9 mouse cellular contexts compared by ENCODE assay signal in genomic region chr9:50421061-50421460, GRCm38 (mm10).
A peak's percentile ranks its signal among the peaks of the same experiment; 100 is the strongest.
DNase-seq lines count a peak whose midpoint lies in the region; ATAC-seq and TF ChIP-seq lines count a peak whose summit lies in the region.
"Had no signal": no experiment of that assay in that cellular context is flagged by ENCODE, and none has a peak within 500 bp of the region (broad histone marks: within the 10 kb centered on the region; RNA-seq: fewer than 3 reads in every experiment).

No protein-coding gene starts in this region.

- no peak overlapping the region for H3K9ac ChIP-seq in heart, postnatal 0 days (replicated peaks; ENCODE audit: low read depth, low read length)
- no peak overlapping the region for H3K9ac ChIP-seq in ES-E14 (ENCODE audit: insufficient read depth, low read depth, low read length, poor library complexity, severe bottlenecking)
- H3K9ac ChIP-seq in liver, postnatal 0 days (replicated peaks), result no peak overlapping the region
- H3K9ac ChIP-seq: heart, embryonic 13.5 days had no signal

- WGBS in heart, postnatal 0 days, result 96% methylated on average over 2 of the region's 2 CpGs
- 80% methylated on average over 2 of the region's 2 CpGs for WGBS in liver, postnatal 0 days (ENCODE audit: insufficient replicate concordance)

- H3K27ac ChIP-seq in heart, postnatal 0 days (ENCODE audit: low read depth), result no peak overlapping the region
- H3K27ac ChIP-seq in ES-E14 (ENCODE audit: insufficient read depth, low read depth, low read length, poor library complexity, severe bottlenecking), result no peak overlapping the region
- no peak overlapping the region for H3K27ac ChIP-seq in liver, postnatal 0 days (ENCODE audit: low read depth)
- H3K27ac ChIP-seq: heart, embryonic 13.5 days had no signal

- H3K4me1 ChIP-seq in heart, postnatal 0 days (ENCODE audit: control insufficient read depth, insufficient read depth), result no peaks in the 10 kb centered on the region
- H3K4me1 ChIP-seq in ES-E14 (ENCODE audit: control insufficient read depth in 2 of 2, insufficient read depth in 2 of 2, low read length in 2 of 2, poor library complexity in 1 of 2), result no peaks in the 10 kb centered on the region
- no peaks in the 10 kb centered on the region for H3K4me1 ChIP-seq in liver, postnatal 0 days (ENCODE audit: insufficient read depth)

- no peak overlapping the region for H3K4me2 ChIP-seq in heart, postnatal 0 days (ENCODE audit: low read depth, low read length)
- no peak overlapping the region for H3K4me2 ChIP-seq in liver, postnatal 0 days (ENCODE audit: low read depth, low read length)
- H3K4me2 ChIP-seq: heart, embryonic 13.5 days had no signal

- TF ChIP-seq CTCF in heart, postnatal 0 days (IDR thresholded peaks at IDR 0.05; ENCODE audit: low read depth), result peak; percentile 30
- TF ChIP-seq CTCF in liver, postnatal 0 days (IDR thresholded peaks at IDR 0.05; ENCODE audit: low read depth), result peak; percentile 72

- in situ Hi-C loops in ES-E14 (cut with MboI; ENCODE audit: low sequenced_read_pairs in 2 of 2, unreplicated experiment in 2 of 2), result loop anchor here in 1 of 2 experiments (25.0 kb wide), 1 partner anchor 909 kb away; no protein-coding TSS in a partner anchor

- no peaks in the 10 kb centered on the region for H3K36me3 ChIP-seq in heart, postnatal 0 days (replicated peaks; ENCODE audit: control insufficient read depth, insufficient read depth, low read length)
- no peaks in the 10 kb centered on the region for H3K36me3 ChIP-seq in ES-E14 (ENCODE audit: control insufficient read depth, insufficient read depth, low read length, poor library complexity, severe bottlenecking)
- no peaks in the 10 kb centered on the region for H3K36me3 ChIP-seq in liver, postnatal 0 days (replicated peaks; ENCODE audit: insufficient read depth, low read length)
- H3K36me3 ChIP-seq: heart, embryonic 13.5 days had no signal

- TF ChIP-seq EP300 in heart, postnatal 0 days (IDR thresholded peaks at IDR 0.05; ENCODE audit: low read depth), result no peak
- TF ChIP-seq EP300 in liver, postnatal 0 days (IDR thresholded peaks at IDR 0.05; ENCODE audit: low read depth), result no peak

- DNase-seq in heart, postnatal 0 days (ENCODE audit: low spot score), result no peak
- no peak for DNase-seq in heart, postnatal 36 days
- DNase-seq in 3T3-L1 (ENCODE audit: low read depth, low spot score) (peak; percentile 26), ES-E14 (ENCODE audit: low read depth, low spot score) (peak; percentile 59)
- DNase-seq in liver, postnatal 0 days, result peak; percentile 36
- no peak for DNase-seq in Muller cell, postnatal 12 days (ENCODE audit: inconsistent ontology term)
- DNase-seq in kidney, postnatal 14 days, result no peak
- DNase-seq in adrenal gland, postnatal 36 days, result no peak

- intact Hi-C loops in heart, postnatal 36 days (cut with DNase I), result no loop called here

- H3K27me3 ChIP-seq in heart, postnatal 0 days (ENCODE audit: control insufficient read depth, insufficient read depth, low read length), result no peaks in the 10 kb centered on the region
- no peaks in the 10 kb centered on the region for H3K27me3 ChIP-seq in liver, postnatal 0 days (ENCODE audit: insufficient read depth, low read length)
- H3K27me3 ChIP-seq: heart, embryonic 13.5 days had no signal

- H3K9me3 ChIP-seq in heart, postnatal 0 days (replicated peaks; ENCODE audit: control insufficient read depth, low read length), result no peaks in the 10 kb centered on the region; the same call in 1 of the 2 replicates
- no peaks in the 10 kb centered on the region for H3K9me3 ChIP-seq in ES-E14 (ENCODE audit: control insufficient read depth, insufficient read depth, low read depth, low read length)
- no peaks in the 10 kb centered on the region for H3K9me3 ChIP-seq in liver, postnatal 0 days (ENCODE audit: low read length)

- no peak overlapping the region for H3K4me3 ChIP-seq in heart, postnatal 0 days (ENCODE audit: low read depth, low read length)
- no peak overlapping the region for H3K4me3 ChIP-seq in ES-E14 (ENCODE audit: insufficient read depth in 1 of 2, low read depth in 1 of 2, low read length in 2 of 2, poor library complexity in 1 of 2, severe bottlenecking in 1 of 2)
- no peak overlapping the region for H3K4me3 ChIP-seq in liver, postnatal 0 days (ENCODE audit: low read depth, low read length)
- H3K4me3 ChIP-seq: heart, embryonic 13.5 days had no signal

- no peak for ATAC-seq in heart, postnatal 0 days (ENCODE audit: insufficient read depth, low read depth)
- ATAC-seq in liver, postnatal 0 days, result no peak

TF ChIP-seq in ES-E14, 5 proteins besides CTCF, POLR2A, EP300 and RAD21:
- TF ChIP-seq HCFC1 (IDR thresholded peaks at IDR 0.05; ENCODE audit: borderline replicate concordance, insufficient read depth, low read length) (no peak), ZC3H11A (IDR thresholded peaks at IDR 0.05; ENCODE audit: borderline replicate concordance, low read depth, low read length) (peak; percentile 60; the same call in 1 of the 2 replicates), ZNF384 (IDR thresholded peaks at IDR 0.05; ENCODE audit: low read depth, low read length) (no peak), MAFK (IDR thresholded peaks at IDR 0.05; ENCODE audit: insufficient read depth, low read depth, low read length) (no peak), CHD2 (IDR thresholded peaks at IDR 0.05; ENCODE audit: low read depth, low read length) (no peak)

Comparison
In these comparisons a context has a peak if more than half of its experiments do, and no peak if none do; other contexts are left out.
1. DNase-seq: peak in 3T3-L1 (single experiment), ES-E14 (single experiment) and liver, postnatal 0 days (single experiment); none in heart, postnatal 0 days (single experiment), heart, postnatal 36 days (0 of 2), Muller cell, postnatal 12 days (single experiment), kidney, postnatal 14 days (single experiment) and adrenal gland, postnatal 36 days (0 of 2).